Mouse (Mus musculus) thymus, adult 2 months (tissue): ENCODE measurements around the gene Mcoln1. TPM values are rescaled to one million over a fixed set of nuclear protein-coding genes. Genes with fewer than 3 reads are reported as not detected.

Experiments
- DNase-seq: peaks from one replicate; pipeline ENCODE4 v3.0.0; 2021
- H3K27ac ChIP-seq: fragments of 200-500 bp; 2 replicates; pipeline ENCODE4 v1.5.1; 2012; ENCODE audit warnings: low read length, control low read depth; ENCODE audit not compliant: control insufficient read depth, insufficient read depth
- H3K27me3 ChIP-seq: fragments of 200-500 bp; 2 replicates; pipeline ENCODE4 v1.6.1; 2012; ENCODE audit warnings: mild to moderate bottlenecking, low read length, moderate library complexity, mixed read lengths; ENCODE audit not compliant: control insufficient read depth, insufficient read depth
- H3K36me3 ChIP-seq: fragments of 200-500 bp; 2 replicates; pipeline ENCODE4 v1.6.1; 2012; ENCODE audit warnings: mild to moderate bottlenecking, low read length, moderate library complexity; ENCODE audit not compliant: control insufficient read depth, insufficient read depth
- H3K4me1 ChIP-seq: fragments of 200-500 bp; replicated peaks from 2 replicates; pipeline ENCODE4 v1.6.1; 2012; ENCODE audit warnings: low read length; ENCODE audit not compliant: control insufficient read depth, insufficient read depth
- H3K4me3 ChIP-seq: fragments of 200-500 bp; 2 replicates; pipeline ENCODE4 v1.5.1; 2012; ENCODE audit warnings: mild to moderate bottlenecking, low read length, control low read depth, moderate library complexity; ENCODE audit not compliant: control insufficient read depth, insufficient read depth
- CTCF ChIP-seq: fragments of 200-500 bp; IDR thresholded peaks from 2 replicates; pipeline ENCODE4 v1.5.1; 2012; ENCODE audit warnings: mild to moderate bottlenecking, control low read depth, low read length, moderate library complexity, borderline replicate concordance; ENCODE audit not compliant: control insufficient read depth, poor library complexity, insufficient read depth; ENCODE audit errors: extremely low read depth
- POLR2A ChIP-seq: fragments of 200-500 bp; IDR thresholded peaks from 2 replicates; pipeline ENCODE4 v1.6.1; 2012; ENCODE audit warnings: mild to moderate bottlenecking, low read length, control low read depth, moderate library complexity; ENCODE audit not compliant: control insufficient read depth, poor library complexity, insufficient read depth; ENCODE audit errors: extremely low read depth
- WGBS: fragments of 180-500 bp; shearing (Covaris S2); methylation state at CpG from one replicate; pipeline ENCODE4 v1.1.7; 2018; 5-methylcytosine and 5-hydroxymethylcytosine counted together
- polyA plus RNA-seq: library from polyadenylated mRNA; depleted of rRNA; stranded (reverse); fragments of >200 nt; gene quantifications from 2 replicates; pipeline ENCODE4 v1.2.3, GENCODE M21; 2012

The Mcoln1 gene
- polyA plus RNA-seq, 1 experiment, result 312 TPM

GRCm38 (mm10) chr8:3496428-3496748 is 3.9 kb upstream of the Mcoln1 start:
- TF ChIP-seq CTCF (no peak), POLR2A (no peak)
- H3K27ac ChIP-seq, result no peak overlapping the region
- DNase-seq, result no peak
- H3K4me3 ChIP-seq, result no peak overlapping the region
- H3K4me1 ChIP-seq, result peaks cover 10% of the 10 kb centered on the region
- WGBS, result 96% methylated on average over 15 of the region's 15 CpGs
- no peaks in the 10 kb centered on the region for H3K36me3 ChIP-seq
- no peaks in the 10 kb centered on the region for H3K27me3 ChIP-seq

GRCm38 (mm10) chr8:3498583-3498982 is 1.7 kb upstream of the Mcoln1 start:
- no peak for DNase-seq
- H3K27ac ChIP-seq, result no peak overlapping the region
- 90% methylated on average over 3 of the region's 3 CpGs for WGBS

GRCm38 (mm10) chr8:3499751-3500150 is 506 bp upstream of the Mcoln1 start:
- 2% methylated on average over 8 of the region's 8 CpGs for WGBS

More at GRCm38 (mm10) chr8:3498583-3498982, 1.7 kb upstream of the Mcoln1 start:
- H3K36me3 ChIP-seq, result no peaks in the 10 kb centered on the region
- H3K4me1 ChIP-seq, result peaks cover 7% of the 10 kb centered on the region
- TF ChIP-seq POLR2A (no peak), CTCF (no peak)
- H3K27me3 ChIP-seq, result no peaks in the 10 kb centered on the region
- H3K4me3 ChIP-seq, result no peak overlapping the region

GRCm38 (mm10) chr8:3502217-3502616 is 2.0 kb downstream of the Mcoln1 start:
- no peak overlapping the region for H3K27ac ChIP-seq
- H3K27me3 ChIP-seq, result no peaks in the 10 kb centered on the region
- H3K4me1 ChIP-seq, result peaks cover 2% of the 10 kb centered on the region; the same call in 1 of the 2 replicates
- 62% methylated on average over 4 of the region's 4 CpGs for WGBS
- no peak overlapping the region for H3K4me3 ChIP-seq
- TF ChIP-seq CTCF (no peak), POLR2A (no peak)
- no peak for DNase-seq
- 0 out of 2 replicates have a peak, but pooled peaks cover 3% of the 10 kb centered on the region for H3K36me3 ChIP-seq

More at GRCm38 (mm10) chr8:3499751-3500150, 506 bp upstream of the Mcoln1 start:
- no peaks in the 10 kb centered on the region for H3K27me3 ChIP-seq
- H3K27ac ChIP-seq, result peak overlapping the region; percentile 15
- no peaks in the 10 kb centered on the region for H3K36me3 ChIP-seq
- peak overlapping the region; percentile 72 for H3K4me3 ChIP-seq
- no peak for DNase-seq
- peaks cover 2% of the 10 kb centered on the region; the same call in 1 of the 2 replicates for H3K4me1 ChIP-seq
- TF ChIP-seq POLR2A (no peak), CTCF (no peak)

GRCm38 (mm10) chr8:3507979-3508754 is 7.9 kb downstream of the Mcoln1 start:
- Histone ChIP-seq H3K27ac (no peak overlapping the region), H3K36me3 (0 out of 2 replicates have a peak, but pooled peaks cover 3% of the 10 kb centered on the region), H3K4me1 (no peaks in the 10 kb centered on the region), H3K4me3 (no peak overlapping the region), H3K27me3 (no peaks in the 10 kb centered on the region)
- DNase-seq, result no peak
- 97% methylated on average over 6 of the region's 6 CpGs for WGBS
- TF ChIP-seq POLR2A, result no peak

GRCm38 (mm10) chr8:3514681-3515247 is 14.5 kb downstream of the Mcoln1 start:
- no peak for TF ChIP-seq POLR2A
- TF ChIP-seq CTCF, result no peak
- Histone ChIP-seq H3K27ac (no peak overlapping the region), H3K4me3 (no peak overlapping the region), H3K27me3 (no peaks in the 10 kb centered on the region), H3K4me1 (peaks cover 6% of the 10 kb centered on the region), H3K36me3 (no peaks in the 10 kb centered on the region)
- WGBS, result 50% methylated on average over 13 of the region's 13 CpGs
- DNase-seq, result no peak
